Mouse (Mus musculus) testis, postnatal 14 days (tissue): ENCODE measurements at regions not wholly inside any gene's neighbourhood (a gene's known extent, or its start where the extent isn't known, plus 50 kb on each side); places are given as distances from the start of the nearest gene placed in this dataset.

ENCODE experiments used
- DNase-seq: peaks from one replicate; pipeline ENCODE4 v3.0.0; 2021; ENCODE audit warnings: low spot score

DNA sequence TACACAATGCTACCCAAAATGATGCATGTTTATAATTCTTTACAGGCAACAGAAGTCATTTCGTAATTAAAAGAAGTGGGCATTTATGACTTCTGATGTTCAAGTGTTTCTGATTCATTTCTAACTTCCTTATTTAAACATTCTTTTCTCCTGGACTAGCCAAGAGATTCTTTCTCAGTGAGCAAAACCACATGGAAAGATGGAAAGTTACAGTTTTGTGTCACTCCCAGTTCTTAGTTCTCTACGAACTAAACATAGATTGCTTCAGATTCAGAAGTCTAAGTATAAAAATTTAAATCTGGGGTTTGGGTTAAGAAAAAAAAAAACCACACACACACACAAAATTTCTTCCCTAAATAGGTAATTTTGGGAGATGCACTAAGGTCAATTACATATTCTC lies 288.0 kb upstream of the Paip1 start:
- DNase-seq: no peak

DNA sequence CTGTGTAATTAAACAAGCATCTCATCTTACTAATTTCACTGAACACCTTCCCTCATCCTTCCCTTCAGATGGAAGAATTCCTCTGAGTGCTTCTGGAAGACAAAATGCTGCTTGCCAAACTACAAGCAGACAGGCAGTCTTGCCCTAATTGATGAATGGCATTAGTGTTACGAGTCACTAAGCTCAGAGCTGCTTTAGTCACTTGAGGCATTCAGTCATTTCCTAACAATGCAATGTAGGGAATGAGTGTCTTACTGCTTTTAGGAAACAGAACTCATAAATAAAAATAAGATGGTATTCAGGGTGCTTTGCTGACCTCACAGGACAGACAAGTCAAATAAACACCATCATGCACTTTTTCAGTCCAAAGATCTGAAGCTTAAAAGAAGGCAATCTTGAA lies 285.1 kb upstream of the Paip1 start:
- no peak for DNase-seq

DNA sequence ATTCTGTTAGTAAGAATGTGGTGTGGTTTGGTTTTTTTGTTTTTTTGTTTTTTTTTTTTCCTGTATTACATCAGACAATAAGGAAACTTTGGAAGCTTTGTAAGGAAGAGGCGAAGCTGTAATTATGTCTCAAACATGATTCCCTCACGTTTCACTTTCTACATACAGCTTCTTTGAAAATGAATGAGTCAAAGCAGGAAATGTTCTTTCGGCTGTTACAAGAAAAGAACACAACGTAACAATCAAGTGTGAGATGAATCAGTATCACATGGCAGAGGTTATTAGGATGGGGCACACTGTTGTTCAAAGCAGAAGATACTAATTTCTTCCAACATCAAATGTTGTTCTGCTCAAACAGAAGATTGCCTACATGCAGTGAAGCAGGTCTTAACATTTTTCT lies 282.7 kb upstream of the Paip1 start:
- no peak for DNase-seq

DNA sequence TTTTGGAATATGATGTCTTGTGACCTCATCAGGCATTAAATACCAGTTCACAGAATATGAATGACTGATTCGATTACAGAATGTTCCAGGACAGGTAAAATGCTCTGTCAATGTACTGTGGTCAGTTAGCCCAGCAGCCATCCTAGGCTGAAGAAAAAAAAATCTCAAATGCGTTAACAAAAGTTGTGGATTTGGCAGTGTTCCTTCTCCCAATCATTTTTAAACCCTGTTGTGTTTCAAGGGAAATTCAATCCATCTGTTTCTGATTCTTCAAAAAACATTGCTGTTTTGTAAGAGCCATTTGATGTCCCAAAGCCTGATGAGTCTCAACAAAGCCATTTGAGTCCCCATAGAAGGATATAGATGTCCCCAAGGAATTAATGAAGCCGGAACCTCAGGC lies 280.7 kb upstream of the Paip1 start:
- DNase-seq: no peak

DNA sequence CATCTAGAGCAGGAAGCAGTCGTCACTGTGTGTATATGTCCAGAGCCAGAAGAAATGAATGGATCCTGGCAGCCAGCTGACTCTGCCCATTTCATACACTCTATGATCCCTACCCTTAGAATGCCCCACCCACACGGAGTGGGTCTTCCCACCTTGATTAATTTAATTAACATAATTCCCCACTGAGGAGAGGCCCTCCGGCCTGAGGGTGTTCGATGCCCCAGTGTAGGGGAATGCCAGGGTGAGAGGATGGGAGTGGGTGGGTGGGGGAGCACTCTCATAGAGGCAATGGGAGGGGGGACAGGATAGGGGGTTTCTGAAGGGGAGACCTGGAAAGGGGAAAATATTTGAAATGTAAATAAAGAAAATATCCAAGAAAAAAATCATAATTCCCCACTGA lies 279.3 kb upstream of the Paip1 start:
- DNase-seq: no peak

DNA sequence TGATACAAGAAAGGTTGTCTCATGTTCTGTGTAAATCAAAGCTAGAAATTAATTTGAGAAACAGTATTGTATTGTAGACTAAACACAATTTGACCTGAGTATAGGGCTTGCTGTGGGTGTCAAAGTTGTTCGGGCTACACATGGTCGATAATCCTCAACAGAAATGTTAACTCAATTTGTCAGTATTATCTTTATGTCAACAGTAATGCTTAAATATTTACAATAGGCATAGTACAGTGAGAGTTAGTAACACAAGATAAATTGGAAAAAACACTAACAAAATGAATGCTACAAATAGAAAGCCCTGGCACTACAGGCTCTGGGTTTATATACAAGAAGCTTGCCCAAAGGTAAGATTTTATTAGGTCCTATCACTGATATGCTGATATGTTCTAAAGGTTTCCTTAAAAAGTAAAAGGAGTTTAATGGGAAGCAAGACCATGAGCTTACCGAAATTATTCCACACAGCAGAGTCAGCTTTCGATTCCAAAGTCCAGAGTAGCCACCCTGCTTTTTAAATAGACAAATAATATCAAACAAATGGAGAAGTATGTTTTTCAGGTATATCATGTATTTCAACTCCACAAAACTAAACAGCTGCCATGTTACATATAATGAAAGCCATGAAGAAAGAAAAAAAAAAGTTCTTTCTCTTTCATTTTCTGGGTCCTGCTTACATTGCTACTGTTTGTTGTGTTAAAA lies 277.4 kb upstream of the Paip1 start:
- no peak for DNase-seq

DNA sequence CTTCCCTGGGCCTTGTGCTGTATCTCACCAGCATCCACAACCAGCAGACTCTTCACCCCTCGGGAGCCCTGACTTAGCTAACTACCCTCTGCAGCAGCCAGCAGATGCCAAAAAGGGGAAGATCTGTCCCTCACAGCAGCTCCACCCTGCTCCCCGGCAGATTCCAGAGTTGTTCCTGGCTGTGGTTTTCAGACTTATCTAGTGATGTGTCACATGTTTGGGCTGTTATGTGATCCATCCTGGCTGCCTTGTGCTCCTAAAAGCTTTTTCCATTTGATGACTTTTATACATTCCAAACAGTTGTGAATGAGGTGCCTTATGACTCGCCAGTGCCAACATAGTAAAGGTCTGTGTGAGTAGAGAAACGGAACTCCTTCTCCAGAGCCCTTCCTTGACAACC lies 250.6 kb upstream of the Paip1 start:
- DNase-seq: no peak

DNA sequence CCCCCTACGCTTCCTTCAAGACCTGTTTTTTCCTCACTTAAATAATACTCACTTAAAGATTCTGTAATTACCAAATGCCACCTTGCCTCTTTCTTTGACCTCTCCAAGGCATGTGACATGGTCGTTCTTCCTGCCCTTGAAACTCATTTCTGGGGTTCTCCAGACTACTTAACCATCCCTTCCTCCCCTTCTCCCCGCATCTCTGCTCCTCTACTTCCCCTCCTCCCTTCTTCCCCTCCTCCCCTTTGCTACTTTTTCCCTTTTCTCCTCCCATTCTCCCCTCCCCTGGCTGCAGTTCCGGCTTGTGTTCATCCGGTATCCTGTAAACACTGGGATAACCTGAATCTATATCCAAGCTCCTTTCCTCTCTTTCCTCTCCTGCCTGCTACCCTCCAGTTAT lies 250.2 kb upstream of the Paip1 start:
- no peak for DNase-seq

DNA sequence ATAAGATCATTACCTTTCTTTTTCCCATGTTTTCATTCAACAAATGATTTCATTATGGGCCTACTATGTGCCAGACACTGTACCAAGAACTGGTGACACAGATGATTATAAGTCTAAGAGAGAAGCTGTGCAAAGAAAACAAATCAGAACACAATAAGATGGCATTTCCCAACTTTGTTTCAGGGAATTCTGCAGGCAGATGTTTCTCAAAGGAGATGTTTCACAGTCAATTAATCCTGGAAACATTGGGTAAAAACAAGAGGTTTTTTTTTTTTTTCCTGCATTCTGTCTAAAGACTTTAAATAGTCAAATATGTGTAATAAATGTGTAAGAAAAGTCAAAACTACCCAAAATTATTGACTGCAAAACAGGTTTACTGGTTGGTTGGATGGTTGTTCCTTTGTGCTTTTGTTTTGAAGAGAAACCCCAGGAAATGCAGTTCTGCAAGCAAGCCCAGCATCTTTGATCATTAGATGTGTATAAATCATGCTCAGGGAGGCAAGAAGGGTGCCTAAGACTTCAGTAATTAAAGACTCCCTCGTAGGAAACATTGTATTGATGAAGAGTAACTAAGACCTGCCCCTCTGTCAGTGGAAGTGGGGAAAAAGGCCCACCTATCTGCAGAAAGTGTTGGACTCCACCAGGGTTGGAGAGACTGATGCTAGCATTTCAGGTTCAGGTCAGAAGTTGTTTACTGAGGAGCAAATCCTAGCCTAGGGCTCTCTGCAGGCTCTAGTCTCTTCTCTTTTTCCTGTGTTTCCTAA lies 249.1 kb upstream of the Paip1 start:
- DNase-seq: no peak

DNA sequence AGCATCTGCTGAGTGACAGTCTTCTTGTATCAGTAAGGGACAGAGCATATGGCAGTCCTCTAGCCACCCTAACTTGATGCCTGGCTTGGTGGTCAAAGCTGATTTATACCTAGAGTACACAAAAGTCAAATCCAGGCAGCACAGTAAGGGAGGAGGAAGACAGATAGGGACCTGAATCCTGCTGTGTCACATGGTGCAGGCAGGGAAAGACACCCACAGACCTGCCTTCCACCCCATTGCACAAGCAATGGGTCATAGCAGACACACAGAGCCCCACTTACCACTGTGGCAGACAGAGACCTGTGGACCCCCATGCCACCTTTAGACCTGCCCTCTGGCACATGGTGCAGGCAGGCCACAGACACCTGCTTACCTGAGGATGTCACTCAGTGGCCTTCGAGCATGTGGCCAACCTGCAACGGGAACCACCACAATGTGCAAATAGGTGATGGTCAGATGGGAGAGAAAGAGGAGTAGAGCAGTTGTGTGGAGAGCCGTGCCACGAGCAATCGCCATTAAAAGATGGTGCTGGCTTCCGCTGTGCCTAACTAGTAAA lies 244.0 kb upstream of the Paip1 start:
- DNase-seq: no peak

DNA sequence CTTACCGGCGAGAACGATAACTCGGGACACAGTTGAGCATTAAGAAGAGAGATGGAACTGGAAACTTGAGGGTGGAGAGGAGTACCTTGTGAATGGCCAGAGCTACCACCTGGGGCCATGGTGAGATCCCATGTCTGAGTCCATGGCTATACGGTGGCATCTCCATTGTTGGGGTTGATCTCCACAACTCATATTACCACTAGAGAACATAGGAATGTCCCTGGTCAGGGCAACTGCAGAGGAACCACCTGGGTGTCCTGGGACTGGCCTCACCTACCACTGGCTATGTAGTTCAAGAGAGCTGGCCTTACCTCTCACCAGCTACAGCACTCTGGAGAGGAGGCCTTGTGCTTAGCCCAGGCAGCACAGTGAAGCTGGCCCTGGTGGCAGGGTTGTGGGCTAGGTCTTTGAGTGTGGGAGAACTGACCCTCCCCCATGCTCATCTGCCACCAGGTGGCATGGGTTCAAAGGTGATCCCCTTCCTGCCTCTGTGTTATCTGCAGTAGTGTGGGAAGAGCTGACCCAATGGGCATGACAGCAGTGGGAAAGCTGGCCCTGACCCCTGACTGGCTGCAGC lies 242.7 kb upstream of the Paip1 start:
- DNase-seq: no peak

DNA sequence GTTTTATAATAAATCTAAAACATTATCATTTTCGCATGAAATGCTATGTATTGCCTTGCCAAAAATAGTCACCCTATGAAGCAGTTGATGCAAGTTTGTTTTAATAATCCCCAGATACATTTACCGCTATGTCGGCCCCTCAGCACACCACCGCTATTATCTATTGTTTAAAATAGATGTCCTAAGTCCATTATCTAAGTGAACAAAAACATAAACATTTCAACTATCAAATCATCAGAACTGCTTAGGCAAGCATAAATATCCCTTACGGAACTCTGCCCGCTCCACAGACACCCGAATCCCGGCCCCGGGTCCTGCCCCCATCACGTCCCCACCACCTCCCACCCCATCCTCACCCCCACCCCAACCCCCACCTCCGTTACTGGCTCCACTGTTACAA lies 196.8 kb upstream of the Paip1 start:
- DNase-seq: no peak

DNA sequence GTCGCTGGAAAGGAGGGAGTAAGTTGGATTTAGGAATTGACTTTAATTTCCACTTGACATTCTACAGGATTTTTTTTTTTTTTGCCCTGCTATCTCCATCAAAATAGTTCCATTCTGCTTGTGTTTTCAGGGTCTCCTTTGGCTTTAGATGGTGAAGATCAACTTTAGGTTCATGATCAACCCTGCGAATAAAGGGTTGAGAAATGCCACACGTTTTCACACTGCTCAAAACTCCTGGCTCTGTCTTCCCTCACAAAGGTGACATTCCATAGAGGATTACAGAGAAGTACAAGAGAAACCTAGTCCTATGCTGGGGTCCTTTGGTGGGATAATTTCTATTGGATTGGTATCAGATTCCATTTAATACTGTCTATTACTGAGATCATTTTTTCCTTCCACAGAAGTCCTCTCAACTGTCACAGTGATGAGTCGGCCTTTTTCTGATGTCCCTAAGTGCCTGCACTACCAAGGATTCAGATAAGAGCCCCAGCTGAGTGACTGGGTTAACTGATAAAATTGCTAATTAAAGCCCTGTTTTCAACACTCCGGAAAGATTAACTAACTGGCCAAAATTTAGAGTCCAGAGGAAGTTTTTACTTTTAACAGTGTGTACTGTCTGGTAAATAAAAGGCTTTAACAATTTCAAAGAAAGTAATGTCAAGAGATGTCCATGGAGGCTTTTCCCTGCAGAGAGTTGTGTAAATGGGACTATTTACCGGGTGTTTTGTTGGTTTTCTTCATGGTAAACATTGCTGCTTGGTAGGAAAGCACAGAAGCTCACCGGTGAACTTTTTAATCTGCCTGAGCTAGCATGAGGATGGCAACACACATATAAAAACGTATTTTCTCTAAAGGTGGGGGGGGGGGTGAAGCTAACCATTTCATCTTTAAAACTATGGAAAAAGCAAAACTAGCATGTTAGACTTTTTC lies 196.0 kb upstream of the Paip1 start:
- DNase-seq: no peak

DNA sequence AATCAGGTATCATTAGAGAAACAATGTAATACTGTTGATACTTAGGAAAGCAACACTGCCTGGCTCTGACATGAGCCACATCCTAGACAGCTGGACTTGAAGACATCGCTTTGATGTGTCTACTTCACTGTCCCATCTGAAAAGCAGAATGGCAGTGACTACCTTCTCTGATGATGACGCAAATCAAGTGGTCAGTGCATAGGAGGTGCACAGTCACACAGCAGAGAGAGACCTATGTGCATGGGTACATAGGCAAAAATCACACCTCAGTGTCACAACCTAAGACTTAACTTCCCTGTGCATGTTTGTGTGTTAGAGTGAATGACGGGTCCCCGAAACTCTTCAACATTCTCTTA lies 195.4 kb upstream of the Paip1 start:
- no peak for DNase-seq

DNA sequence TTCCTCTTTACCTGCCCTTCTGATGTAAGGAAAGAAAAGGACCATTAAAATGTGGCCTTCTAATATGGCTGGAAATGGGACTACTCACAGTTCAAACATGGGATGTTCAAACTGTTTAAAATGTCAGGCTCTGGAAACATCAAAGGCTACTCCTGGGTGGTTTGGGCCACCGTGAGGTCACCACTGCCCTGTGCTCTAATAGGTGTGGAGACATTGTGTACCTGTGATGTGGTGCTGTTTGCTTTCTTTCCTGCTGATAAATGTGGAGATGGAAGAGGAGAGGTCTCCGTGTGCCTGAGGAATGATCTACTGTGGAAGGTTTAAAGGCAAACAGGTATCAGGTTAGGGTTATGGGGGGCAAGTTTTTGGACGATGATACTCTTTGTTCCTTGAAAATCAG lies 194.5 kb upstream of the Paip1 start:
- DNase-seq: no peak

DNA sequence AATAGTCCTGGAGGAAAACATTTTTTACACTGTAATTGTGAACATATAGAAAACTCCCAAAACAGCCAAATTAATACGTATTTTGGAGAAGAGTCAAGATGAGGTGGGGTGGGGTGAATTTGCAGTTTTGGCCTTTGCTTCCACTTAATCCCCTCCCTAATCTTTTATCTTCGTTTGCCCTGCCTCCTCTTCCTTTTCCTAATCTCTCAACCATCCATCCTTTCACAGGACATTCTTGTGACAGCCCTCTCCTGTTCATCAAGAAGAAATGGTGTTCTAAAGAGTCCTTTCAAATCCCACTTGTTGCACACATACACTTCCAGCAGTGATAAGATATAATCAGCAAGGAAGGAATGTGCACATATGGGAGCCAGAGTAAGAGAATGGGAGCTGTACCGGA lies 186.0 kb upstream of the Paip1 start:
- no peak for DNase-seq

DNA sequence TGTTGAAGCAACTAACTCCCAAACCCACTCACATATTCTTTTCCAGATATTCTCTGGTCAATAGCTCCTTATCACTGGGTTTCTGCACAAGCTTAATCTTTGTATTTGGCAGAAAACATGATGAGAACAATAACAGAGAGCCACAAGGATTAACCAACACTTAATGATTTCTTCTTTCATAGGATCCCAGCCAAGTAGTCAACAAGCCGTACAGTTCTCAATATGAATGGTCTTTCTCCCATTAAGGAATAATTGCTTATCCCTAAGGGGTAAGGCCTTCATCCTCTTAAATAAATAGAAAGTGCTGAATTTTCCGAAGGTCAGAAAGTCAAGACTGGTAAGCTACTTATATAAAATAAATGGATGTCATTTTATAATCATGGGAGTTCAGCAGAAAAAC lies 181.3 kb upstream of the Paip1 start:
- DNase-seq: no peak

DNA sequence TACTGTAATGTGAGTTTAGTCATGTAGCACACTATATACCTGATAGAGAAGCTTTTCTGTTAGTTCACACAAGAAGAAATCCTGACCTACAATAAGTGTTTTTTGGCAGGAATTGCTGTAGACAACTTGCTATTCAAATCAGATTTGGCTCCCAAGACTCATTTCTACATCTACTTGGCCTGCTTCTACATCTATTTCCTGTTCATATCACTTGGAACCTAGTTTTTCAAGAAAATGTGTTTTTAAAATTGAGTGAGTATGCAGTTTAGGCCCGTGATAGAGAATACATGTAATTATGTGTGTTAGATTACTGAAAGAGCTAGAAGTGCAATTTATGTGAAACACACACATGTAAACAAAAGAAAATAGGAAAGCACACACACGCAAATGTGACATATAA lies 176.4 kb upstream of the Paip1 start:
- no peak for DNase-seq

DNA sequence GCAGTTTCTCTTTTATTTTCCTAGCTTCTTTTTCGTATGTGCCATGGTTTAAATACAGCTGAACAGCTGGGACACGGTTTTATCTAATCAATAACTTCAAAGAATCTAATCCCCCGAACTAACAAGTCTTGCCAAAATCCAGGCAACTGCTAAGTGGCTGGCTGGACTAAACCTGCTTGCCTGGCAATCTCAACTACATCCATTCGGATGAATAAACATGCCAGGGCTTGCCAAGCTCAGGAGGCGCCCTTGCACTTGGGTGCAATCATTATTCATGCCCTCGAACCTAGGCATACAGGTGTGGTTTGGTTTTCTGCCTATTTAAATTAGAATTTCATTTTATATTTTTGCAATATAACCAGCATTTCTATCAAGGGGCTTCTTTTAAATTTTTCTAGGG lies 172.1 kb upstream of the Paip1 start:
- DNase-seq: no peak

DNA sequence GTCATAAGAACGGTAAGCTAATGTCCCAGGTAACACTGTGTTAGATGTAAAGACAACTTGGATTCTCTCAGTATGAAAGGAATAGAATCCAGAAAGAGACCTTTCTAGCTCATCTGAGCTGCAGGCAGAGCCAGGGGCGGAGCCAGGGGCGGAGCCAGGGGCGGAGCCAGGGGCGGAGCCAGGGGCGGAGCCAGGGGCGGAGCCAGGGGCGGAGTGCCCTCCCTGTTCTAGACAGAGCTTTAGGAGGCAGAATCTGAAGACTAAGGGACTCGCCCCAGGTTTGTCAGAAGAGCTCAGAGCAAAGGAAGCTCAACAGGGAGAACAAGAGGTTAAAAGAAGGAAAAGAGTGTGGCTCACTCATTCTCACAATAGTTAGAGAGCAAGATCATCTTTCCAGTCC lies 169.9 kb upstream of the Paip1 start:
- DNase-seq: no peak

DNA sequence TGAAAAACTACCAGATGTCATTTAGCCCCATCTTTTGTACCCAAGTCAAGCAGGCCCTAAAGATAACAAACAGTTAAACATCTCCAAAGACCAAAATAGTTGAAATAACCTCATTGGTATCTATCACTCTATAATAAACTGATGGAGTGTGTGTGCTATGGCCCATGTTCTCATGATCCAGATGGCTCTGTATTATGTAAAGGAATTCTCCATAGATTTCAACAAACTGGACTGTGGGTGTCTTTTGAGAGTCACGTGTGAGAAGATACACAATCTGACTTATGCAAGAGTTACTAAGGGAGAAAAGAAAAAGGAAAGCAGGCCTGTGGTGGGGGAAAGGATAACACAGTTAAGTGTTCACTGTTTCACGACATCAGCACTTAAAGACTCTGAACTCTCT lies 164.8 kb upstream of the Paip1 start:
- DNase-seq: no peak

DNA sequence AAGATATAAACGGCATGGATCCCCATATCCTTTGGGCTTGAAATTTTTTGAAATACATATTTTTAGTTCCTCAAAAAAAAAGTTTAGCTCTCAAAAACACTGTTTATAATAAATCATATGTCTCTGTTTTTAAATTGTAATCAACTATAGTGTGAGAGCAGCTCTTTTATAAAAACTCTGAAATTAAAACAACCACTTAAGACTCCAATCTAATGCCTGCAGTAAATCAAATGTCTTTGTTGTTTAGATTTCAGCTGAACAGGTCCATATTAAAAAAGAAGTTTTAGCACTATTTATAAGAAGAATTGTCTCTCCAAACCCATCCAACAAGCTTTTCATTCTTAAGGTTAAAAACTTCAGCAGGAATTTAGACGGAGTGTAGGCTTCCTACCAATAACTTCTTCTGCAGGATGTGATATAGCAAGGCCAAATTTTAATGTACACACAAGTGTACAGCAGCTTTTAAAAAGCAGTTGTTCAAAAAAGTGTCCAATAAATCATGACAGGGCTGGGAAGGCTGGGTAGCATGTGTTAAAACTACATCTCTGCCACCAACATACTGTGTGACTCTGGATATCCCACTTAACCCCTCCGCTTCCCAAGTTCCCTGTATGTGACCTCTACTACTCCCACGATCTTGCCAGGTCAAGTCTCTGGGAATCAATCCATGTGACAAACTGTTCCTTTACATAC lies 160.6 kb upstream of the Paip1 start:
- DNase-seq: no peak
